Mouse (Mus musculus) granulocyte monocyte progenitor cell, adult 5-6 weeks (primary cell): Measurements from ENCODE around the gene Adm2. TPM values are rescaled to one million over a fixed set of nuclear protein-coding genes. Genes with fewer than 3 reads are reported as not detected.

Source experiments
- ATAC-seq: replicated peaks from 2 replicates; pipeline ENCODE4 v1.8.0; 2016; ENCODE audit warnings: mild to moderate bottlenecking, moderate TSS enrichment, inconsistent platforms; ENCODE audit not compliant: poor library complexity, severe bottlenecking
- total RNA-seq, 2 experiments: library from RNA; stranded (forward) in 1 of 2; stranded (reverse) in 1 of 2; fragments of 200-712, 200-1000 nt in 1 of 2; fragments of >200 nt in 1 of 2; fragmentation: Nextera tagmentation in 1 of 2; gene quantifications; 2 replicates each; pipeline ENCODE4 v1.2.3; 2014 to 2017

Adm2 gene
- total RNA-seq, 2 experiments from 2014 or later, result not detected

DNA sequence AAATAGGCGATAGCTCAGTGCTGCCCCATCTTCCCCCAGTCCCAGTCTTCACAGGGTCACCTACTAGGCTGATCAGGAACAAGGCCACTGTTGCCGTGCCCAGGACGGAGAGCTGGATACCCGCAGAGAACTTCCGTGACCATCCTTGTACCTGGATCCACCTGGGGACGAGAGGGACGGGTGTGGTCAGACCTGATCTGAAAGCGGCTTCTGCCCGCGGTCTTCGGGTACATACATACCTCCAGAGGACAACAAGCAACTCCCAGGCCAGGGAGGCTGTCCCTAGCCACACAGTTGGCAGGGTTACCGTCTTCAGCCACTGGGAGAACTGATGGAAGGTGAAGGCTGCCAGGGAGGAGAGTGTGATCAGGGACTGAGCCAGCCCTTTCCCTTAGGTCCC, 30.3 kb downstream of the Adm2 start:
- no peak for ATAC-seq

DNA sequence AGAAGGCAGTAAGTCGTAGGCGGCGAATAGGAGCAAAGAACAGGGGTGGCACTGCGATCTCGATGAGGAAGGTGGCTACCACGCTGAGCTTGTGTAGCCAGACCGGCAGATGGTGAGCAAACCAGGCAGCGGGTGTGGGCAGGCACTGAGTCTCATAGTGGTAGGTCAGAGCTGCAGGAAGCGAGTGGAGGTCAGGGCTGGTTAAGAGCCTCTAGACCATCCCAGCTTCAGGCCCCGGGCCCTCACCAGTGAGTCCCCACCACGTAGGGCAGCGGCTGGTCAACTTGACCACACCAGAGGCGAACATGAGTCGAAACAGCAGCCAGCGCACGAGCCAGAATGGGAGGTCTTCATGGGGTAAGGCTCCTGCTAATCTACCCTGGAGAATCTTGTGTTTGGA, 31.3 kb downstream of the Adm2 start:
- ATAC-seq, result no peak

DNA sequence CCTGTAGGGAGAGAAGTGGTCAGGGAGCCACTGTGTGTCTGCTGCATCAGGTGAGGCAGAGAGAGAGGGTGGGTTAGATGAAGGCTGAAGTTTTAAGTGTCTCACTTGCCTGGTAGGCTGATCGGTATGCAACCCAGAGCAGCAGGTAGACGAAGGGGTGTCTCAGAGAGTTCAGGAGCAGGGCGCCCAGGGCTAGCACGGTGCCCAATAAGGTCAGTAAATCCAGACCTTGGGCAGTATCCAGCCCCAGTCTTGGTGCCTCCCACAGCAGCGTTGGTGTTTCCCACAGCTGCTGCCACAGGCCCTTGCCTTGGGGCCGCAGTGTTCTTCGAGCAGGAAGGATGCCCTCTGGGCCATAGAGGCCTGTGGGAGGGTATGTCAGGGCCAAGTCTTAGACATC, 31.9 kb downstream of the Adm2 start:
- no peak for ATAC-seq

DNA sequence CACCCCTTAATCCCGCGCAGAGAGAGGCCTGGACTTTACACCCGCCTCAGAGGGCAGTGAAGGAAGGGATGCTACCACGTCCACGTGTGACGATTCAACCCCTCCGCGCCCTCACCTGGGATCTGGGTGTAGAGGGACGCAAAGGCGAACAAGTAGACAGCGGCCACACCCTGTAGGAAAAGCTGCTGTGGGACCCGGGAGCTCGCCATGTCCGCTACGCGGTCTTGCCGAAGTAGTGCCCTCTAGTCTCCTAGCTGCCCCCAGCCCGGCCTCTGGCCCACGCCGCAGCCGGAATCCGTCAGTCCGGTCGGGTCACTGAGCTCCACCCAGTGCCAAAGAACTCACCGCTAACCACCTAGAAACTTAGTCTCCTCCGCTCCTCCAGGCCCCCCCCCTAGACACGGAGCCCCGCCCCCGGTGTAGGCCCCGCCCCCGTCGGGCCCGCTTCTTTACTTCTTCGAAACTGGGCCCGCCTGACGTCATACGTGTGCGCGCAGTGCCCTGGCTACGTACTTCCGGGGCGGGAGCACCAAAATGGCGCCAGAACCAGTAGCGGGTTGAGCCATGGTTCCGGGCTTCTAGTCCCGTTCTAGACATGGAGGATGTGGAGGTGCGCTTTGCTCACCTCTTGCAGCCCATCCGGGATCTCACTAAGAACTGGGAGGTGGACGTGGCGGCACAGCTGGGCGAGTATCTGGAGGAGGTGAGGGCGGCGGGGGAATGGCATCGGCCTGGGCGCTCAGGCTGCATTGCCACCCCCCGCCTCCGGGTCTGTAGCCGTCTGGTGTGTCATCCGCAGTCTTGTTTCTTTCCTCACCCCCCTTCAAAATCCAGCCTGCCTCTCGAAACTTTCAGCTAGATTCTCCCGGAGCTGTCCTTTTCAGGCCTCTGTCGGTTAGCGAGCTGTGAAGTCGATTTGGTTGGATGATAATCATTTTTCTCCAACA, 33.0 kb downstream of the Adm2 start, which contains the start of the genes Lmf2 and Ncaph2:
Lmf2 (minus strand) TSS at position 419 of the 947 bp plus-strand sequence.
Ncaph2 (plus strand) TSS at position 479 of the 947 bp plus-strand sequence.
- ATAC-seq, result peak; percentile 77

DNA sequence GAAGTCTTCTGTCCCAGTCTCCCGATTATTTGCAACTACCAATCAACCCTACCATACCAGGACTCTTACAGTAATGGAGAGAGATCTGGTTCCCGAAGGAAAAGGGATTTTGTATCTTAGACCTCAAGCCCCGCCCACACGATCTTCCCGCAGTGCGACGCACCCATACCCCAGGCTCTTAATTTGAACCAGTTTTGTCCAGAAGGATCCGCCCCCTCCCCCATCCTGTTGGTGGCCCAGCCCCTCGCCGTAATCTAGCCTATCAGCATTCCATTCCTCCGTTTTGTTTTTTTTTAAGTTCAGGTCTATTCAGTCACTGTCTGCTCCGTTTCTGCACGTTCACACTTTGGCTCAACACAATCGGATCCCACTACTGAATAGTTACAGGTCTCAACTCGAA, 33.9 kb downstream of the Adm2 start:
- ATAC-seq, result peak; percentile 74

DNA sequence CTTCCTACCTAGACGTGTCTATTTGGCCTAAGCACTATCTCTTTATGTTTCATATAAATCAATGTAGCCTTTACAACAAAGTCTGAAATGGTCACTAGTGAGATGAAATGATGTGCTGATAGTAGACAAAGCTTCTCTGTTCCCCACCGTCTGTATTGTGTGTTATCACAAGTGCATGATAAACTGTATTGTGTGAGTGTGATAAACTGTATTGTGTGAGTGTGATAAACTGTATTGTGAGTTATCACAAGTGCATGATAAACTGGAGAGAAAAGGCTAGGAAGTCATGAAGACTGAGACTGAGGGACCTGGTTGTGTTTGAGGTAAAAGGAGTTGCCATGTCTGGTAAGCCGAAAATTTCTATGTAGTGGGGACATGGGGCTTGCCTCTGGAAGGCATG, 36.3 kb downstream of the Adm2 start:
- no peak for ATAC-seq

DNA sequence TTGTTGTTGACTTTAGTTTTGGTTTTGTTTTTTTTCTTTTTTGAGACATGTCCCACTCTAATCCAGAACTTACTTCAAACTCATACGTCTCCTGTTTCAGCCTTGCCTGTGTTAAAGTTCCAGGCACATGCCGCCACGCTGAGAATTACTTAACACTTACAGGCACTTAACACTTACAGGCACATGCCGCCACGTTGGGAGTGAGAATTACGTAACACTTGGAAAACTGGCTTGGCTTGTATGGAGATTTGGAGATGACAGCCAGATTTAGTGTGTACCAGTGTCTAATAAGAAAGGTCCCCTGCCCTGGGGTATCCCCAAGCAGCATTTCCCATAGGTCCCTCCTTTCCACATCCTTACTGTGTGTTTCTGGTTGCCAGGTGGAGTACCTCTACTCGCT, 40.5 kb downstream of the Adm2 start:
- ATAC-seq, result no peak

DNA sequence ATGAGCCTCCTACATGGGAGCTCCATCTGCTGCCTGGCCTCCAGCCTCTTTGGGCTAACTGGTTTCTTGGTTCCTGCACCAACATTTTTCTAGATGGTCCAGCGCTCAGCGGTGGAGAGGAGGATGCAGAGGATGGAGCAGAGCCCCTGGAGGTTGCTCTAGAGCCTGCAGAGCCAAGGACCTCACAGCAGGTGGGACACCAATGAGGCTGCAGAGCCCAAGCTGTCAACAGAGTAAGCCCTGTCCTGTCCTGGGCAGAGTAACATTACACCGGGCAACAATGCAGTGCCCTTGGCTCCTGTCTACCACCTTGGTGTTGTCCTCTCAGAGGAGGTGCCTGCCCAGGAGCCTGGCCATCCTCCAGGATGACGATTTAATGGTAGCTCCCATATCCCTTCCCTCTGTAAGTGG, 42.6 kb downstream of the Adm2 start:
- no peak for ATAC-seq

DNA sequence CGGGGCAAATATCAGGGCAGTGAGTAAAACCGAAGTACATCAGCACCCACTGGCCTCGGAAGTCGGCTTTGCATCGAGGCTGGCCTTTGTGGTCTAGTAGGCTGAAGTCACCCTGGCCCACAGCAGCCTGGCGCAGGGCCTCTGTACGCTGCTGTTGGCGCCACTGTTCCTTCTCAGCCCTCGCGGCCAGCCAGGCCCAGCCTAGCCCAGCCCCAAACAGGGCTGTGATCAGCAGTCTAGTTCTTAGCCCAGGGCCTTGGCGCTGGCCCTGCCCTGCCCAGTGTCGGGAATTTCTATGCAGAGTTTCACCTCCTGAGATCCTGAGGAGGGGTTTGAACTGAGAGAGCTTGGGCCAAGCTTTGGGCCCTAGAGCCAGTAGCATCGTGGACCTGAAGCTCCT, 49.5 kb downstream of the Adm2 start:
- ATAC-seq, result no peak

DNA sequence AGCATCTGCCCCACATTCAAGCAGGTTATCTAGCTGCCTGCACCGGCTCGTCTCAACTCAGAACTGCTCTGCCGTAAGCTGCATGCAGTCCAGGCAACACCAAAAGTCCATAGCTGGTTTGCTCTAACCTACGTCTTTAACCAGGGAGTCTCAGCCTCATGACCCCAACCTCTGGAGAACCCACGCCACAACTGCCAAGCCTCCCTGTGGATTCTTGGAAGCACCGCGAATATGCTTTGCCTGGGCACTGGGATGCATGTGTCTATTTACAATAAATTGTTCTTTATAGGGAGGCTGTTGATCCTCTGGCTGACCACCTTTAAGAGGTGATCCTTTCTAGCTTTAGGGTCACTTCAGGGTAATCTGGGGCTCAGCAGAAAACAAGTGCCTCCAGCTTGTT, 50.0 kb downstream of the Adm2 start:
- ATAC-seq, result no peak

DNA sequence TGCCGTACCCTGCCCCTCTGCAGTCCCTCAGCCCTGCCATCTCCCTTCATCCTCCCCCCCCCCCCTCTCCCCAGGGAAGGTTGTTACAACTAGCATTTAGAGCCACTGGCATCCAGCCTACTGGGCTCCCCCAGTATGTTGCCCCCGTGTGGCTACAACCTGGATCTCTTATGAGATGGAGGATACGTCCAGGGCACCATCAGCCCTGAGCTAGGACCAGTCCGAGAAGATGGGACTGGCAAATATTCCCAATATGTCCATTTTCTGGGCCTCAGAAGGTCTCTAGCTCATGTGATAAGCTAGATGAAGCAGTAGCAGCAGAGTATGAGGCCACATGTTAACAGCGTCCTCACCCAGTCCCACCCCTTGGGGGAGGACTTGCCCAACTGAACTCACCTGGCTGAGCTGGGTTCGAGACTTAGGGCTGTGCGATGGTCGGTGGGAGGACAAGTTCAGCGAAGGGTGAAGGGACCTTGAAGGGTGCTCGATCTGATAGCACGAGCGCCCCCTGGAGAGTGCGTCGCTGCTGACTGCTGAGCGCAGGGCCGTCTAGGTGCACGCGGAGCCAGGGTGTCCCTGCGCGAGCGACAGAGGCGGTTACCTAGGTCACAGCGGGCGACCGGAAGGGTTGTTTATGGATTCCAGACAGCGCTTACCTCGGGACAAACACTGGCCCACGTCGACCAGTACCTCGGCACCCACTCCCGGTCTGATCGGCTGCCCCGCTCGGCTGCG, 50.7 kb downstream of the Adm2 start:
- peak; percentile 68 for ATAC-seq

DNA sequence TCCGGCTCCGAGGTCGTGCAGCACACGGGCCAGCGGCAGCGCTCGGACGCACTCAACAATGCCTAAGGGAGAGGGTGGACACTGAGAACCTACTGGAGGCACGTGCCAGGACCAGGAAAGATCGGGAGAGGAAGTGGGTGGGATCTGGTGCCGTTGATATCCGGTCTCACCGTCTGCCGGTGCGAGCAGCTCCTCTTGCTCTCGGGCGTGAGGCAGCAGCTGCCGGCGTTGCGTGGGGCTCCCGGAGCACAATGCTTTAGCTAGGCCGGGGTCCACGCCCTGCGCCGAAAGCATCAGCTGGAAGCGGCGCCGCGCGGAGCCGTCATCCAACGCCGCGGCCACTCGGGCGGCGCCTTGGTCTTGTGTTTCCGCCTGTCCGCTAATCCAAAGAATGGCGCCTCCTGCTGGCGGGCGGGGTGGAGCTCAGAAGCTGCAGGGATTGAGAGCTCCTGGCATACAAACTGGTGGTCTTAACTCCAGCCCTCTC, 51.3 kb downstream of the Adm2 start, which contains the start of gene Sco2:
Sco2 (minus strand) TSS at position 85 of the 487 bp plus-strand sequence.
- ATAC-seq, result peak; percentile 65

Other genes starting within 250 kb of the Adm2 start
- 38.0 and 44.2 TPM in 2 replicates for gene Trabd, start 247.6 kb upstream of the Adm2 start, total RNA-seq (2014; fragmentation: Nextera tagmentation)
- gene Trabd, start 247.6 kb upstream of the Adm2 start, total RNA-seq (2017), result 36.9 and 39.8 TPM in 2 replicates
- 11.6 and 21.8 TPM in 2 replicates for gene Selenoo, start 233.6 kb upstream of the Adm2 start, total RNA-seq (2014; fragmentation: Nextera tagmentation)
- 13.6 and 16.2 TPM in 2 replicates for gene Selenoo, start 233.6 kb upstream of the Adm2 start, total RNA-seq (2017)
- 23.4 and 29.2 TPM in 2 replicates for gene Tubgcp6, start 199.6 kb upstream of the Adm2 start, total RNA-seq (2014; fragmentation: Nextera tagmentation)
- gene Tubgcp6, start 199.6 kb upstream of the Adm2 start, total RNA-seq (2017), result 12.6 and 20.2 TPM in 2 replicates
- gene Hdac10, start 194.0 kb upstream of the Adm2 start, total RNA-seq (2014; fragmentation: Nextera tagmentation), result 11.3 and 14.7 TPM in 2 replicates
- gene Hdac10, start 194.0 kb upstream of the Adm2 start, total RNA-seq (2017), result 11.2 and 13.9 TPM in 2 replicates
- gene Mapk12, start 182.0 kb upstream of the Adm2 start, total RNA-seq (2014; fragmentation: Nextera tagmentation), result not detected in 2 replicates
- gene Mapk12, start 182.0 kb upstream of the Adm2 start, total RNA-seq (2017), result 0.93 TPM in 1 of 2 replicates, not detected in the other
- gene Mapk11, start 173.1 kb upstream of the Adm2 start, total RNA-seq (2014; fragmentation: Nextera tagmentation), result not detected in 2 replicates
- not detected in 2 replicates for gene Mapk11, start 173.1 kb upstream of the Adm2 start, total RNA-seq (2017)
- 19.1 and 23.4 TPM in 2 replicates for gene Plxnb2, start 141.9 kb upstream of the Adm2 start, total RNA-seq (2014; fragmentation: Nextera tagmentation)
- 11.0 and 14.7 TPM in 2 replicates for gene Plxnb2, start 141.9 kb upstream of the Adm2 start, total RNA-seq (2017)
- 4.3 and 6.1 TPM in 2 replicates for gene Dennd6b, start 126.2 kb upstream of the Adm2 start, total RNA-seq (2014; fragmentation: Nextera tagmentation)
- gene Dennd6b, start 126.2 kb upstream of the Adm2 start, total RNA-seq (2017), result 2.5 and 4.7 TPM in 2 replicates
- gene Ppp6r2, start 111.2 kb upstream of the Adm2 start, total RNA-seq (2014; fragmentation: Nextera tagmentation), result 9.2 and 10.5 TPM in 2 replicates
- 5.8 and 6.4 TPM in 2 replicates for gene Ppp6r2, start 111.2 kb upstream of the Adm2 start, total RNA-seq (2017)
- gene Sbf1, start 7.4 kb upstream of the Adm2 start, total RNA-seq (2014; fragmentation: Nextera tagmentation), result 88.1 and 131 TPM in 2 replicates
- 43.1 and 52.0 TPM in 2 replicates for gene Sbf1, start 7.4 kb upstream of the Adm2 start, total RNA-seq (2017)
- not detected in 2 replicates for gene Miox, start 11.7 kb downstream of the Adm2 start, total RNA-seq (2014; fragmentation: Nextera tagmentation)
- not detected in 2 replicates for gene Miox, start 11.7 kb downstream of the Adm2 start, total RNA-seq (2017)
- 15.4 and 22.3 TPM in 2 replicates for gene Lmf2, start 32.9 kb downstream of the Adm2 start, total RNA-seq (2014; fragmentation: Nextera tagmentation)
- gene Lmf2, start 32.9 kb downstream of the Adm2 start, total RNA-seq (2017), result 8.9 and 11.0 TPM in 2 replicates
- gene Ncaph2, start 33.0 kb downstream of the Adm2 start, total RNA-seq (2014; fragmentation: Nextera tagmentation), result 87.4 and 136 TPM in 2 replicates
- 92.2 and 118 TPM in 2 replicates for gene Ncaph2, start 33.0 kb downstream of the Adm2 start, total RNA-seq (2017)
- gene Sco2, start 51.1 kb downstream of the Adm2 start, total RNA-seq (2014; fragmentation: Nextera tagmentation), result 12.4 and 27.5 TPM in 2 replicates
- 22.7 and 31.5 TPM in 2 replicates for gene Sco2, start 51.1 kb downstream of the Adm2 start, total RNA-seq (2017)
- gene Tymp, start 54.3 kb downstream of the Adm2 start, total RNA-seq (2014; fragmentation: Nextera tagmentation), result not detected in 2 replicates
- gene Tymp, start 54.3 kb downstream of the Adm2 start, total RNA-seq (2017), result 0.43 and 1.1 TPM in 2 replicates
- gene Odf3b, start 56.6 kb downstream of the Adm2 start, total RNA-seq (2014; fragmentation: Nextera tagmentation), result 3.1 and 4.2 TPM in 2 replicates
- gene Odf3b, start 56.6 kb downstream of the Adm2 start, total RNA-seq (2017), result 0.46 TPM in 1 of 2 replicates, not detected in the other
- gene Klhdc7b, start 62.2 kb downstream of the Adm2 start, total RNA-seq (2014; fragmentation: Nextera tagmentation), result not detected in 2 replicates
- 0.13 TPM in 1 of 2 replicates, not detected in the other for gene Klhdc7b, start 62.2 kb downstream of the Adm2 start, total RNA-seq (2017)
- gene Syce3, start 87.8 kb downstream of the Adm2 start, total RNA-seq (2014; fragmentation: Nextera tagmentation), result not detected in 2 replicates
- not detected in 2 replicates for gene Syce3, start 87.8 kb downstream of the Adm2 start, total RNA-seq (2017)
- gene Cpt1b, start 103.1 kb downstream of the Adm2 start, total RNA-seq (2014; fragmentation: Nextera tagmentation), result 2.8 and 2.9 TPM in 2 replicates
- 1.5 TPM in 1 of 2 replicates, not detected in the other for gene Cpt1b, start 103.1 kb downstream of the Adm2 start, total RNA-seq (2017)
- not detected in 2 replicates for gene C730034F03Rik, start 106.9 kb downstream of the Adm2 start, total RNA-seq (2014; fragmentation: Nextera tagmentation)
- 2.7 and 3.6 TPM in 2 replicates for gene C730034F03Rik, start 106.9 kb downstream of the Adm2 start, total RNA-seq (2017)
- not detected in 2 replicates for gene Gm44502, start 107.0 kb downstream of the Adm2 start, total RNA-seq (2014; fragmentation: Nextera tagmentation)
- gene Gm44502, start 107.0 kb downstream of the Adm2 start, total RNA-seq (2017), result 0.82 TPM in 1 of 2 replicates, not detected in the other
- 77.0 and 85.0 TPM in 2 replicates for gene Chkb, start 107.2 kb downstream of the Adm2 start, total RNA-seq (2014; fragmentation: Nextera tagmentation)
- 25.3 and 27.7 TPM in 2 replicates for gene Chkb, start 107.2 kb downstream of the Adm2 start, total RNA-seq (2017)
- gene Mapk8ip2, start 131.2 kb downstream of the Adm2 start, total RNA-seq (2014; fragmentation: Nextera tagmentation), result not detected in 2 replicates
- not detected in 2 replicates for gene Mapk8ip2, start 131.2 kb downstream of the Adm2 start, total RNA-seq (2017)
- gene Arsa, start 154.7 kb downstream of the Adm2 start, total RNA-seq (2014; fragmentation: Nextera tagmentation), result 12.7 and 21.4 TPM in 2 replicates
- gene Arsa, start 154.7 kb downstream of the Adm2 start, total RNA-seq (2017), result 8.5 and 30.3 TPM in 2 replicates
- 0.34 and 0.58 TPM in 2 replicates for gene Shank3, start 176.9 kb downstream of the Adm2 start, total RNA-seq (2014; fragmentation: Nextera tagmentation)
- gene Shank3, start 176.9 kb downstream of the Adm2 start, total RNA-seq (2017), result 0.26 and 0.47 TPM in 2 replicates
- not detected in 2 replicates for gene Acr, start 245.6 kb downstream of the Adm2 start, total RNA-seq (2014; fragmentation: Nextera tagmentation)
- gene Acr, start 245.6 kb downstream of the Adm2 start, total RNA-seq (2017), result not detected in 2 replicates